Mouse (Mus musculus): ENCODE data around the gene Adra2b. TPM values are rescaled to one million over a fixed set of nuclear protein-coding genes. Genes with fewer than 3 reads are reported as not detected.
A peak's percentile ranks its signal among the peaks of the same experiment; 100 is the strongest.

The Adra2b gene
- polyA plus RNA-seq, 1 experiment from 2014 or later, result 4.8 TPM

- Histone ChIP-seq H3K27me3 (ENCODE audit: insufficient read depth, low read length) (no peaks in the 10 kb centered on the region), H3K4me2 (ENCODE audit: low read depth, low read length) (no peak overlapping the region), H3K27ac (ENCODE audit: low read depth) (no peak overlapping the region), H3K9ac (replicated peaks) (no peak overlapping the region), H3K4me3 (ENCODE audit: low read depth, low read length) (no peak overlapping the region), H3K9me3 (ENCODE audit: low read length) (no peaks in the 10 kb centered on the region), H3K36me3 (replicated peaks; ENCODE audit: insufficient read depth, low read length) (no peaks in the 10 kb centered on the region), H3K4me1 (ENCODE audit: insufficient read depth) (peaks cover 48% of the 10 kb centered on the region)
- ATAC-seq (no peak), DNase-seq (no peak)
- TF ChIP-seq EP300 (IDR thresholded peaks at IDR 0.05; ENCODE audit: low read depth) (no peak), CTCF (IDR thresholded peaks at IDR 0.05; ENCODE audit: low read depth) (peak; percentile 71)
- 46% methylated on average over 7 of the region's 7 CpGs for WGBS (ENCODE audit: insufficient replicate concordance)
Measured at GRCm38 (mm10) chr2:127375759-127376341, 12.8 kb downstream of the Adra2b start.

- DNase-seq (no peak), ATAC-seq (no peak)
- no peak overlapping the region for H3K9ac ChIP-seq (replicated peaks)
- no peak overlapping the region for H3K4me2 ChIP-seq (ENCODE audit: low read depth, low read length)
- TF ChIP-seq CTCF (IDR thresholded peaks at IDR 0.05; ENCODE audit: low read depth) (no peak), EP300 (IDR thresholded peaks at IDR 0.05; ENCODE audit: low read depth) (no peak)
- 0 out of 2 replicates have a peak overlapping the region, but pooled peaks have one; percentile 44 for H3K27ac ChIP-seq (ENCODE audit: low read depth)
- no peaks in the 10 kb centered on the region for H3K27me3 ChIP-seq (ENCODE audit: insufficient read depth, low read length)
- H3K36me3 ChIP-seq (replicated peaks; ENCODE audit: insufficient read depth, low read length), result no peaks in the 10 kb centered on the region
- H3K9me3 ChIP-seq (ENCODE audit: low read length), result no peaks in the 10 kb centered on the region
- 70% methylated on average over 6 of the region's 6 CpGs for WGBS (ENCODE audit: insufficient replicate concordance)
- H3K4me1 ChIP-seq (ENCODE audit: insufficient read depth), result peaks cover 41% of the 10 kb centered on the region
- no peak overlapping the region for H3K4me3 ChIP-seq (ENCODE audit: low read depth, low read length)
Measured at GRCm38 (mm10) chr2:127376423-127377051, 13.5 kb downstream of the Adra2b start.

GRCm38 (mm10) chr2:127377942-127378610 lies 15.1 kb downstream of the Adra2b start:
- Histone ChIP-seq H3K27me3 (ENCODE audit: insufficient read depth, low read length) (no peaks in the 10 kb centered on the region), H3K9me3 (ENCODE audit: low read length) (no peaks in the 10 kb centered on the region), H3K4me1 (ENCODE audit: insufficient read depth) (peaks cover 32% of the 10 kb centered on the region), H3K4me3 (ENCODE audit: low read depth, low read length) (no peak overlapping the region), H3K4me2 (ENCODE audit: low read depth, low read length) (no peak overlapping the region), H3K36me3 (replicated peaks; ENCODE audit: insufficient read depth, low read length) (no peaks in the 10 kb centered on the region), H3K27ac (ENCODE audit: low read depth) (no peak overlapping the region), H3K9ac (replicated peaks) (no peak overlapping the region)
- WGBS (ENCODE audit: insufficient replicate concordance), result 60% methylated on average over 7 of the region's 7 CpGs
- TF ChIP-seq CTCF (IDR thresholded peaks at IDR 0.05; ENCODE audit: low read depth) (no peak), EP300 (IDR thresholded peaks at IDR 0.05; ENCODE audit: low read depth) (no peak)
- ATAC-seq (no peak), DNase-seq (no peak)

- Histone ChIP-seq H3K27me3 (ENCODE audit: insufficient read depth, low read length) (no peaks in the 10 kb centered on the region), H3K4me2 (ENCODE audit: low read depth, low read length) (no peak overlapping the region), H3K9ac (replicated peaks) (no peak overlapping the region), H3K4me3 (ENCODE audit: low read depth, low read length) (no peak overlapping the region), H3K4me1 (ENCODE audit: insufficient read depth) (peaks cover 28% of the 10 kb centered on the region), H3K36me3 (replicated peaks; ENCODE audit: insufficient read depth, low read length) (no peaks in the 10 kb centered on the region), H3K9me3 (ENCODE audit: low read length) (no peaks in the 10 kb centered on the region), H3K27ac (ENCODE audit: low read depth) (no peak overlapping the region)
- ATAC-seq (no peak), DNase-seq (no peak)
- TF ChIP-seq EP300 (IDR thresholded peaks at IDR 0.05; ENCODE audit: low read depth) (no peak), CTCF (IDR thresholded peaks at IDR 0.05; ENCODE audit: low read depth) (no peak)
- 59% methylated on average over 7 of the region's 7 CpGs for WGBS (ENCODE audit: insufficient replicate concordance)
Measured at GRCm38 (mm10) chr2:127378611-127378990, 15.6 kb downstream of the Adra2b start.

GRCm38 (mm10) chr2:127379250-127379649 lies 16.2 kb downstream of the Adra2b start:
- TF ChIP-seq EP300 (IDR thresholded peaks at IDR 0.05; ENCODE audit: low read depth) (no peak), CTCF (IDR thresholded peaks at IDR 0.05; ENCODE audit: low read depth) (no peak)
- no peaks in the 10 kb centered on the region for H3K9me3 ChIP-seq (ENCODE audit: low read length)
- WGBS (ENCODE audit: insufficient replicate concordance), result 84% methylated on average over 3 of the region's 3 CpGs
- H3K4me1 ChIP-seq (ENCODE audit: insufficient read depth), result peaks cover 24% of the 10 kb centered on the region
- no peak overlapping the region for H3K4me3 ChIP-seq (ENCODE audit: low read depth, low read length)
- no peaks in the 10 kb centered on the region for H3K27me3 ChIP-seq (ENCODE audit: insufficient read depth, low read length)
- H3K9ac ChIP-seq (replicated peaks), result no peak overlapping the region
- H3K36me3 ChIP-seq (replicated peaks; ENCODE audit: insufficient read depth, low read length), result no peaks in the 10 kb centered on the region
- H3K4me2 ChIP-seq (ENCODE audit: low read depth, low read length), result no peak overlapping the region
- ATAC-seq, result no peak
- no peak for DNase-seq
- H3K27ac ChIP-seq (ENCODE audit: low read depth), result no peak overlapping the region

- ATAC-seq, result no peak
Measured at GRCm38 (mm10) chr2:127383881-127384280, 20.9 kb downstream of the Adra2b start.

More at GRCm38 (mm10) chr2:127383881-127384280, 20.9 kb downstream of the Adra2b start:
- no peaks in the 10 kb centered on the region for H3K27me3 ChIP-seq (ENCODE audit: insufficient read depth, low read length)
- DNase-seq, result no peak
- H3K4me3 ChIP-seq (ENCODE audit: low read depth, low read length), result no peak overlapping the region
- no peak overlapping the region for H3K9ac ChIP-seq (replicated peaks)
- no peak overlapping the region for H3K27ac ChIP-seq (ENCODE audit: low read depth)
- 64% methylated on average over 7 of the region's 7 CpGs for WGBS (ENCODE audit: insufficient replicate concordance)
- no peaks in the 10 kb centered on the region for H3K4me1 ChIP-seq (ENCODE audit: insufficient read depth)
- H3K9me3 ChIP-seq (ENCODE audit: low read length), result no peaks in the 10 kb centered on the region
- TF ChIP-seq CTCF (IDR thresholded peaks at IDR 0.05; ENCODE audit: low read depth) (no peak), EP300 (IDR thresholded peaks at IDR 0.05; ENCODE audit: low read depth) (no peak)
- H3K36me3 ChIP-seq (replicated peaks; ENCODE audit: insufficient read depth, low read length), result no peaks in the 10 kb centered on the region
- no peak overlapping the region for H3K4me2 ChIP-seq (ENCODE audit: low read depth, low read length)

Measured in liver, postnatal 0 days (tissue).